Mouse (Mus musculus): Measurements from ENCODE around the gene Klf6. TPM values are rescaled to one million over a fixed set of nuclear protein-coding genes. Genes with fewer than 3 reads are reported as not detected.

The Klf6 gene
- total RNA-seq (2021) (10 to 100 TPM; 51.8 to 55.8 TPM), polyA plus RNA-seq (2012; rRNA removed) (13.7 and 23.1 TPM in 2 replicates)
- long read RNA-seq, full-length matches to known transcripts = 19 of 24 reads
- long read RNA-seq, partial matches to known transcripts = 1 of 24 reads
- long read RNA-seq, other reads (novel, unspliced or antisense) = 4 of 24 reads

DNA sequence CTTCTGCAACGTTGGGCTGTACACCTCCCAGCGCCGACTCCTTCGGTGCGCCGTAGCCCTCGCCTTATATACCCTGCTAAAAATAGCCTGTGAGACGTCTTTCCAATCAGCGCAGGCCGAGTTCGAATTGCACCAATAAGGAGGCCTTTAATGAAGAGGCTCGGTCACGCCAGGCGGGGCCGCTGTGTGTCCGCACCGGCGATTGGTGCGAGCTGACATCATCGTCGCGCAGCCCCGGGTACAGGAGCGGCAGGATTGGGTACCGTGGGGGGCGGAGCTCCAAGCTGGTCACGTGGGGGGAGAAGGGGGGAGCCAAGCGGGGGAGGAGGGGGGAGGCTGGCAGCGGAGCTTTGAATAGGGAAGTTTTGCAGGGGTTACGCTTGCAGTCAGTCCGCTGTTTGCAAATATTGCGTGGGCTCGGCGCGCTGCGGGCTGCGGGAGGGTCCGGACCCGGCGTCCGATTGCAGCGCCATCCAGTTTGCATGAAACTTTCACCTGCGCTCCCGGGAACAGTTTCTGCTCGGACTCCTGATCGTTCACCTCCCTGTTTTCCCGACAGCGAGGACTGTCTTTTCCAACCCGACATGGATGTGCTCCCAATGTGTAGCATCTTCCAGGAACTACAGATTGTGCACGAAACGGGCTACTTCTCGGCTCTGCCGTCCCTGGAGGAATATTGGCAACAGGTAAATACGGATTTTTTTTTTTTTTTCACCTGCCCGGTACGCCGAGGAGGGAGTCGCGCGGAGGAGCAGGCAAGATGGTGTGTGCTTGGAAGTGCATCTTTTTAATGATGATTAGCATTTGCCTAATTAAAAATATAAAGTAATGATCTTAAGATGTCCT lies at the start of gene Klf6:
TSS of gene Klf6 (plus strand) at position 326 of the 846 bp plus-strand sequence.
- Histone ChIP-seq H3K4me1 (ENCODE audit: control insufficient read depth, insufficient read depth, low read length) (peaks cover 5% of the 10 kb centered on the region), H3K36me3 (ENCODE audit: control insufficient read depth, insufficient read depth, low read length) (peaks cover 17% of the 10 kb centered on the region), H3K79me2 (replicated peaks; ENCODE audit: control insufficient read depth, insufficient read depth, low read length) (peaks cover 7% of the 10 kb centered on the region), H3K27ac (peak within 1 kb of the TSS; percentile 100), H3K9ac (ENCODE audit: low read depth, low read length) (peak within 1 kb of the TSS; percentile 95), H3K4me3 (peak within 1 kb of the TSS; percentile 89), H3K27me3 (ENCODE audit: control insufficient read depth, insufficient read depth, low read length) (no peaks in the 10 kb centered on the region)
- intact Hi-C loops (cut with DNase I) = loop anchor here (1.0 to 10.0 kb wide), 14 partner anchors 16 to 1089 kb away; no protein-coding TSS in a partner anchor
- under 1% methylated on average over 58 of the region's 60 CpGs for WGBS
- TF ChIP-seq CTCF (IDR thresholded peaks at IDR 0.05) (no peak), POLR2A (IDR thresholded peaks at IDR 0.05; ENCODE audit: insufficient read depth, low read depth, low read length) (peak; percentile 99), EP300 (IDR thresholded peaks at IDR 0.05; ENCODE audit: insufficient read depth, low read depth, low read length) (peak; percentile 90)
- peak; percentile 98 to 100 for DNase-seq

DNA sequence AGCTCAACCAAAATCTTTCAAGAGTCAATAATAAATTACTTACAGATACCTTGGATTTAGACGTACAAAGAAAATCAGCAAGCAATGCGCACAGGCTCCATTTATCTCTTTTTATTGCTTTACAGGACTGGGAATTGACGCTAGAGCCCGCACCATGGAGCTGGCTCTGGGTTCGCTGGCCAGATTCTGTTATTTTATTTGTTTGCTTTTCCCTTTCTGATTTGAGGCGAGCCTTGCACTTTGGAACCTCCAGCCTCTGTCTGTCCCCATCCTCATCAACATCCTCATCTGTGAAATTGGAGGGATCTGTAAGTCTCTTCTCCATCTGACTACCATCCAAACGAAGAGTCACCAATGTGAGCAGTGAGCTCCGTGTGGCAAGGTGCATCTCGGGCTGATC lies 47.8 kb upstream of the Klf6 start:
- 99% methylated on average over 9 of the region's 9 CpGs for WGBS
- no peaks in the 10 kb centered on the region for H3K27me3 ChIP-seq (ENCODE audit: control insufficient read depth, insufficient read depth, low read length)
- TF ChIP-seq EP300 (IDR thresholded peaks at IDR 0.05; ENCODE audit: insufficient read depth, low read depth, low read length) = no peak
- no peak for TF ChIP-seq CTCF (IDR thresholded peaks at IDR 0.05)
- no peak for TF ChIP-seq POLR2A (IDR thresholded peaks at IDR 0.05; ENCODE audit: insufficient read depth, low read depth, low read length)
- no peaks in the 10 kb centered on the region; the same call in 1 of the 2 replicates for H3K4me1 ChIP-seq (ENCODE audit: control insufficient read depth, insufficient read depth, low read length)
- intact Hi-C loops (cut with DNase I) = no loop called here
- no peak for DNase-seq
- no peak overlapping the region for H3K9ac ChIP-seq (ENCODE audit: low read depth, low read length)
- no peaks in the 10 kb centered on the region for H3K79me2 ChIP-seq (replicated peaks; ENCODE audit: control insufficient read depth, insufficient read depth, low read length)
- no peak overlapping the region for H3K27ac ChIP-seq
- H3K4me3 ChIP-seq = no peak overlapping the region
- H3K36me3 ChIP-seq (ENCODE audit: control insufficient read depth, insufficient read depth, low read length) = no peaks in the 10 kb centered on the region

DNA sequence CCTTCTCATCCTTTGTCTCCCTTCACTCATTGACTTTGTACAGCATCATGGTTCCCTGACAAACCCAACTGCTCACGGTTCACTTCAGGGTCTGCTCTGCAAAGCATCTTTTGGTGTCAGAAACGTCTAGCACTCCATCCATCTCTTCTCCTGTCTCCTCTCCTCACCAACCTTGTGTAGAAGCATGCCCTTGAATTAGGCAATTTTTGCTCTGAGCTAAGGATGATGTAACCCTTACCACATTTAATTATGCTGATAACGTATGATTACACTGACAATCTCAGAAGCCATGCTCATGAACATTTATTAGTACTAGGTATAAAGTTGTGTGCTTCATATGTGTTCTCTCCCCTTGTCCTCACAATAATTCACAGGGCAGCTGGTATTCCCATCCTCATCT lies 44.0 kb upstream of the Klf6 start:
- no peak for DNase-seq
- Histone ChIP-seq H3K27ac (no peak overlapping the region), H3K36me3 (ENCODE audit: control insufficient read depth, insufficient read depth, low read length) (no peaks in the 10 kb centered on the region), H3K79me2 (replicated peaks; ENCODE audit: control insufficient read depth, insufficient read depth, low read length) (no peaks in the 10 kb centered on the region), H3K4me1 (ENCODE audit: control insufficient read depth, insufficient read depth, low read length) (no peaks in the 10 kb centered on the region; the same call in 1 of the 2 replicates), H3K27me3 (ENCODE audit: control insufficient read depth, insufficient read depth, low read length) (no peaks in the 10 kb centered on the region), H3K4me3 (no peak overlapping the region), H3K9ac (ENCODE audit: low read depth, low read length) (no peak overlapping the region)
- TF ChIP-seq EP300 (IDR thresholded peaks at IDR 0.05; ENCODE audit: insufficient read depth, low read depth, low read length) = no peak
- no peak for TF ChIP-seq CTCF (IDR thresholded peaks at IDR 0.05)
- no peak for TF ChIP-seq POLR2A (IDR thresholded peaks at IDR 0.05; ENCODE audit: insufficient read depth, low read depth, low read length)
- intact Hi-C loops (cut with DNase I) = no loop called here
- WGBS = 89% methylated on average over 3 of the region's 3 CpGs

DNA sequence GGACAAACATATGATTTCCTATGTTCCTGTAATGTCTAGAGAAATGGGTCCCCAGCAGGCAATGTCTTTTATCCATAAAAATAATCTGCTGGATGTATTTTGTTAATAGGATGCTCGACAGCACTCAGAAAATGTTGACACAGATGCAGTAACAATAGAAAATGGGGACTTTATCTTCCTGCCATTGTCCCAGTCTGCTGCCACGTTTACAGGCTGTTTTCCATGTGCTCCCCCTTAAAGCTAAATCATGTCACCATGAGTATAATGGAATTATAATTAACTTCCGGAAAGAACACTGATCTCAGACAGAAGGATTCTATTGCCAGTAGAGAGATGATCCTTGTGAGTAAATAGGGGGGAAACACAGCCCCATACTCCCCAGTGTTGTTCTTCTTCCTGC lies 42.1 kb upstream of the Klf6 start:
- TF ChIP-seq CTCF (IDR thresholded peaks at IDR 0.05) (no peak), EP300 (IDR thresholded peaks at IDR 0.05; ENCODE audit: insufficient read depth, low read depth, low read length) (no peak), POLR2A (IDR thresholded peaks at IDR 0.05; ENCODE audit: insufficient read depth, low read depth, low read length) (0 out of 2 replicates have a peak, but pooled peaks have one; percentile 18)
- H3K4me1 ChIP-seq (ENCODE audit: control insufficient read depth, insufficient read depth, low read length) = no peaks in the 10 kb centered on the region; the same call in 1 of the 2 replicates
- H3K4me3 ChIP-seq = no peak overlapping the region
- no peaks in the 10 kb centered on the region for H3K79me2 ChIP-seq (replicated peaks; ENCODE audit: control insufficient read depth, insufficient read depth, low read length)
- H3K27ac ChIP-seq = peak overlapping the region; percentile 33
- H3K27me3 ChIP-seq (ENCODE audit: control insufficient read depth, insufficient read depth, low read length) = no peaks in the 10 kb centered on the region
- no peak for DNase-seq
- H3K36me3 ChIP-seq (ENCODE audit: control insufficient read depth, insufficient read depth, low read length) = no peaks in the 10 kb centered on the region
- intact Hi-C loops (cut with DNase I) = loop anchor here (2.0 kb wide), 1 partner anchor 14 kb away; no protein-coding TSS in a partner anchor
- WGBS = 34% methylated on average over 3 of the region's 3 CpGs
- no peak overlapping the region for H3K9ac ChIP-seq (ENCODE audit: low read depth, low read length)

DNA sequence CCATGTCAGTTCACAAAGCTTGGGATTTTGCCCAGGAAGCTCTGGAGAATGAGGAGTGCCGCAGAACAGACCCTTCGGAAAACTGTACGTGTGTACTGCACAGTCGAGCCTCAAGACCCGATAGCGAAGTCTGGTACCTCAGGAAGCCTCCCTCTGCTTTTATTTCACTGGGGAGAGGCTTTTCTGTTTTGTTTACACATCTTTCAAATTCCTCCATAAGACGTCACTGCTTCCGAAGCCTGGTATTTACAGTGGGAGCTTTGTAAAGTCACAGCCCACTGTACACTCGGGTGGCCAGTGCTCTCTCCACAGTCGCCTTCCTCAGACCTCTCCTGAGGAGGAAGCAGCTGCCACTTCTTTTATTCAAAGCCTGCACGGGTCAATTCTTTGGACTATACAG lies 38.7 kb upstream of the Klf6 start:
- no peak for DNase-seq
- no peaks in the 10 kb centered on the region for H3K79me2 ChIP-seq (replicated peaks; ENCODE audit: control insufficient read depth, insufficient read depth, low read length)
- no peaks in the 10 kb centered on the region; the same call in 1 of the 2 replicates for H3K4me1 ChIP-seq (ENCODE audit: control insufficient read depth, insufficient read depth, low read length)
- H3K36me3 ChIP-seq (ENCODE audit: control insufficient read depth, insufficient read depth, low read length) = no peaks in the 10 kb centered on the region
- H3K4me3 ChIP-seq = peak overlapping the region; percentile 25; the same call in 1 of the 2 replicates
- TF ChIP-seq POLR2A (IDR thresholded peaks at IDR 0.05; ENCODE audit: insufficient read depth, low read depth, low read length) = no peak
- TF ChIP-seq EP300 (IDR thresholded peaks at IDR 0.05; ENCODE audit: insufficient read depth, low read depth, low read length) = no peak
- no peak for TF ChIP-seq CTCF (IDR thresholded peaks at IDR 0.05)
- intact Hi-C loops (cut with DNase I) = no loop called here
- H3K27ac ChIP-seq = peak overlapping the region; percentile 5
- H3K9ac ChIP-seq (ENCODE audit: low read depth, low read length) = no peak overlapping the region
- WGBS = 35% methylated on average over 11 of the region's 11 CpGs
- no peaks in the 10 kb centered on the region for H3K27me3 ChIP-seq (ENCODE audit: control insufficient read depth, insufficient read depth, low read length)
